Mouse (Mus musculus) embryonic facial prominence, embryonic 11.5 days (tissue): Measurements from ENCODE around the gene Slc12a4. TPM values are rescaled to one million over a fixed set of nuclear protein-coding genes. Genes with fewer than 3 reads are reported as not detected.

Experiments used
- ATAC-seq: fragments of 200-750 bp; cut with Nextera tagmentation; replicated peaks from 2 replicates; pipeline ENCODE4 v1.8.0; 2017; ENCODE audit warnings: low read depth; ENCODE audit not compliant: insufficient number of reproducible peaks, low FRiP score, low TSS enrichment
- DNase-seq: peaks from one replicate; pipeline ENCODE4 v3.0.0-alpha.2; 2015; ENCODE audit warnings: low spot score
- H3K27ac ChIP-seq: fragments of 300-500 bp; sonication (generic); replicated peaks from 2 replicates; pipeline ENCODE4 v1.5.1; 2014; ENCODE audit warnings: mild to moderate bottlenecking, low read depth, low read length, control low read depth
- H3K27me3 ChIP-seq: fragments of 300-500 bp; sonication (generic); 2 replicates; pipeline ENCODE4 v1.6.1; 2014; ENCODE audit warnings: mild to moderate bottlenecking, low read length, moderate library complexity, mixed read lengths; ENCODE audit not compliant: control insufficient read depth, insufficient read depth
- H3K36me3 ChIP-seq: fragments of 300-500 bp; sonication (generic); replicated peaks from 2 replicates; pipeline ENCODE4 v1.6.1; 2014; ENCODE audit warnings: low read depth, mild to moderate bottlenecking, low read length, moderate library complexity, mixed read lengths; ENCODE audit not compliant: control insufficient read depth, insufficient read depth
- H3K4me1 ChIP-seq: fragments of 300-500 bp; sonication (generic); 2 replicates; pipeline ENCODE4 v1.6.1; 2014; ENCODE audit warnings: low read length, mixed read lengths; ENCODE audit not compliant: control insufficient read depth, insufficient read depth
- H3K4me2 ChIP-seq: fragments of 300-500 bp; sonication (generic); 2 replicates; pipeline ENCODE4 v1.6.1; 2014; ENCODE audit warnings: low read depth, mild to moderate bottlenecking, control low read depth, low read length, moderate library complexity
- H3K4me3 ChIP-seq: fragments of 300-500 bp; sonication (generic); 2 replicates; pipeline ENCODE4 v1.5.1; 2014; ENCODE audit warnings: low read depth, low read length, control low read depth
- H3K9ac ChIP-seq: fragments of 300-500 bp; sonication (generic); replicated peaks from 2 replicates; pipeline ENCODE4 v1.6.1; 2014; ENCODE audit warnings: mild to moderate bottlenecking, control low read depth, low read length
- H3K9me3 ChIP-seq: fragments of 300-500 bp; sonication (generic); replicated peaks from 2 replicates; pipeline ENCODE4 v1.6.1; 2016; ENCODE audit warnings: mild to moderate bottlenecking, low read length, inconsistent platforms, mixed read lengths; ENCODE audit not compliant: control insufficient read depth
- WGBS: fragments of 180-500 bp; shearing (Covaris S2); extraction: QIAGEN DNeasy Blood & Tissue Kit; methylation state at CpG from one replicate; pipeline ENCODE4 v1.1.7; 2014; 5-methylcytosine and 5-hydroxymethylcytosine counted together
- polyA plus RNA-seq: library from polyadenylated mRNA; unstranded; fragments of >200 nt; fragmentation: Nextera tagmentation; extraction: Ambion mirVana; gene quantifications from 2 replicates; pipeline ENCODE4 v1.2.1, GENCODE M21; 2014

Gene Slc12a4
- polyA plus RNA-seq, 1 experiment from 2014 or later: 16.8 TPM

DNA sequence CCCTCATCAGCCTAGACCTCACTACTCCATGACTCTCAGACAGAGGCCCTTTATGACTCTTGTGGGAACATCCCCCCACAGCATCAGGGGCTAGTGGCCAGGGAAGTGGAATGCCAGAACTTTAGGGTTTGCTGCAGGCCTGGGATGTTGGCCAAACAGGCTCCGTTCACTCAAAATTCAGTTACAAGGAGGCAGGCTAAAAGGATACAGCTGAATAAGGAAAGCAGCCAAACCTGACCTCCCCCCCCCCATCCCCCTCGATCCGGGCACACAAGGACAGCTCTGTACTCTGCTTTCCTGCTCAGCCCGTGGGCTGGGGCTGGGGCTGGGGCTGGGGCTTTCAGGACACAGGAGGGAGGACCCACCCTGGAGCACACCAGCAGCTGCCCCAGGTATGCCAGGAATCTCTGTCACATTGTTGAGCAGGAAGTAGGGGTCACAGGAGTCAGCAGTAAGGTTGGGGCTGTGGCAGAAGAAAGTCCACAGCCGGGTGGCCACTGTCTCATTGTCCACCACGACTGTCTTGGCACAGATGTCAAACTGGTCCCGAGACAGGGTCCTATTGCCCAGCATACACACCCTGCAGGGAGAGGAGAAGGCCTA is 14.7 kb downstream of the Slc12a4 start:
- Histone ChIP-seq H3K4me1 (no peaks in the 10 kb centered on the region), H3K27me3 (no peaks in the 10 kb centered on the region), H3K9ac (no peak overlapping the region), H3K9me3 (no peaks in the 10 kb centered on the region), H3K36me3 (no peaks in the 10 kb centered on the region; the same call in none of the 2 replicates), H3K4me2 (no peak overlapping the region), H3K4me3 (no peak overlapping the region), H3K27ac (no peak overlapping the region)
- WGBS: 19% methylated on average over 7 of the region's 7 CpGs
- DNase-seq: no peak
- no peak for ATAC-seq

DNA sequence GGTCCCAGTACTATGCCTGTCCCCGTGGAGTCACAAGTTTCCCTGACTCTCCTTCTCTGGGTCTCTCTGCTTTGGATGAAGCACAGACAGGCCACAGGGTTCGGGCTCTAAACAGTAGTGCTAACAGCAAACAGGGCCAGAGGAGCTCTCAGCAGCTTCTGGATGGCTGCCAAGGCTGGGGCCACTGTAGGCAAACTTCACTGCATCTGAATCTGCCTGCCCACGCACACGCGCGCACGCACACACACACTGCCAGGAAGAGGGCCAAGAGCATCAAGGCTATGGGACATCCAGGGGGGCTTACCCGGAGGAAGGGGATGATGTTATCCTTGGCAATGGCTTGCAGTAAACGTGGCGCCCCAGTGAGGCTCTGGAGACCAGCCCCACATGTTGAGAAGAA is 16.5 kb downstream of the Slc12a4 start:
- Histone ChIP-seq H3K4me1 (no peaks in the 10 kb centered on the region), H3K9ac (no peak overlapping the region), H3K9me3 (no peaks in the 10 kb centered on the region), H3K27ac (no peak overlapping the region), H3K4me2 (no peak overlapping the region), H3K27me3 (no peaks in the 10 kb centered on the region), H3K36me3 (peaks cover 5% of the 10 kb centered on the region), H3K4me3 (no peak overlapping the region)
- 90% methylated on average over 10 of the region's 10 CpGs for WGBS
- ATAC-seq: no peak
- DNase-seq: no peak

DNA sequence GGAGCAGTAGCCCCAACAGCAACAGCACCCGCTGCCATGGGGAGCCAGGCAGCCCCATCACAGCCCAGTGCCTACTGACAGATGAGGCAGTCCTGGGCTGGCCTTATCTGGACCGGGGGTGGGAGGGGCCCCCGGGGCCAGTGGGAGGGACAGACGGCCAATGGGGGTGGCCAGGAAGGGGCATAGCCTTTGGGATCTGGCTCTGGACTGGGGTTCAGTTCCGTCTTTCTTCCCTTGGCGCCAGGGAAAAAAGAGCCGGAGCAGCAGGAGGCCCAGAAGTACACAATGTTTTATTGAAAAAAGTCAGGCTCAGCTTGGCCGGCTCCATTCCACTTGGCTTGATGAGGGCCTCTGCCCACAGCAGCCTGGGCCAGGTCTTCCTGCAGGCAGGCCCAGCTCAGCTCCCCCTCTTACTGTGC is 22.6 kb downstream of the Slc12a4 start, which contains the start of gene Lcat:
Gene Lcat (minus strand): TSS at position 62 of the 419 bp plus-strand sequence.
- Histone ChIP-seq H3K9ac (no peak within 1 kb of the TSS), H3K4me2 (no peak within 1 kb of the TSS), H3K27me3 (no peaks in the 10 kb centered on the region), H3K9me3 (no peaks in the 10 kb centered on the region), H3K4me1 (no peaks in the 10 kb centered on the region), H3K36me3 (peaks cover 7% of the 10 kb centered on the region), H3K4me3 (no peak within 1 kb of the TSS), H3K27ac (no peak within 1 kb of the TSS)
- WGBS: 71% methylated on average over 8 of the region's 8 CpGs
- DNase-seq (no peak), ATAC-seq (no peak)

DNA sequence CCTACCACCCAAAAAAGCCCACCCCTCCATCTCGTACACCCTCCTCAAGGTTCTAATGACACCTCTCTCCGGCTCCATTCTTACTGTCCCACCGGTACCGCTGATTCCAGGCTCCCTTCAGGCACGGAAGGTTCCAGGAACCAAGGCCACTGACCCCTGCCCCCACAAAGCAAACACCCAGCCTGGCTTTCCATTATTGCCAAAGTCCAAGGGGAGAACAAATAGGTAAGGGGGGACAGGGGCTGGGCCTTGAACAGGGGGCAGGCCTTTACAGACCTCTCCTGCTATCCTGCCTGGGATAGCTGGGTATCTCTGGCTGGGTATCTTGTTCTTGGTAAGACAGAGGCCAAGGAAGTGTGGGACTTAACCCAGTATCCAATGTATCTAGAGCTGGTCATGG is 23.4 kb downstream of the Slc12a4 start:
- 97% methylated on average over 5 of the region's 5 CpGs for WGBS
- no peak overlapping the region for H3K4me3 ChIP-seq
- no peaks in the 10 kb centered on the region for H3K9me3 ChIP-seq
- ATAC-seq: no peak
- no peaks in the 10 kb centered on the region for H3K27me3 ChIP-seq
- H3K4me1 ChIP-seq: no peaks in the 10 kb centered on the region; the same call in 1 of the 2 replicates
- H3K27ac ChIP-seq: no peak overlapping the region
- DNase-seq: no peak
- no peak overlapping the region for H3K9ac ChIP-seq
- H3K36me3 ChIP-seq: peaks cover 7% of the 10 kb centered on the region
- H3K4me2 ChIP-seq: no peak overlapping the region

DNA sequence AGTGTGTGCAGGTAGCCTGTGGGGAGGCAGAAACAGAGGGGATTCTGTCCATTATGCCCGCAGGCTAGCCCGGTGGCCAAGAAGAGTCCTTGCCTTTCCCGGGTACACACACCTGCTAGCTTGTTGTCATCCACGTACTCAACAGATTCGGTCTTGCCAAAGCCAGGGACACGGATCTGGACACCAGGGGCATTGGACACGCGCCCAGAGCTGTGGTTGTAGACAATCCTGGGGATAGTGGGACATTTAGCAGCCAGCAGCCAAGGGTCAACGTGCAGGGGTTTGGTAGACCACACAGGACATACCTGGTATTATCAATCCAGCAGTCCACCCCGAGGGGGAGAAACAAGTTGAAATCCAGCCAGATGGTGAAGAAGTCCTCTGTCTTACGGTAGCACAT is 23.9 kb downstream of the Slc12a4 start:
- Histone ChIP-seq H3K9me3 (no peaks in the 10 kb centered on the region), H3K27ac (no peak overlapping the region), H3K4me3 (no peak overlapping the region), H3K27me3 (no peaks in the 10 kb centered on the region), H3K36me3 (peaks cover 7% of the 10 kb centered on the region), H3K4me2 (no peak overlapping the region), H3K9ac (no peak overlapping the region), H3K4me1 (no peaks in the 10 kb centered on the region; the same call in 1 of the 2 replicates)
- 95% methylated on average over 11 of the region's 11 CpGs for WGBS
- no peak for ATAC-seq
- DNase-seq: no peak

DNA sequence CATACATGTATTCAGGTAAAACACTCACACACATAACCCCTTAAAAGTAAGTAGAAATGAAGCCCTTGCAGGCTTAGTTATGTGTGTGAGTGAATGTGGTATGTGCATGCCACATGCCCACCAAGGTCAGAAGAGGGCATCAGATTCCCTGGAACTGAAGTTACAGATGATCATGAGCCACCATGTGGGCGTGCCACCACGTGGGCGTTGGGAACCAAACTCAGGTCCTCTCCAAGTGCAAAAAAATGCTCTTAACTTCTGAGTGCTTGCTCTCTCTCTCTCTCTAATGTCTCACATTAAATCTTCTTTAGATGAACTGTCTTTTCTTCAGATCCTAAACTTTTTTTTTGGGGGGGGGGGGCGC is 27.6 kb downstream of the Slc12a4 start, which contains the start of gene Psmb10:
Gene Psmb10 (minus strand): TSS at position 139 of the 364 bp plus-strand sequence.
- no peaks in the 10 kb centered on the region for H3K27me3 ChIP-seq
- H3K4me2 ChIP-seq: peak within 1 kb of the TSS; percentile 72
- no peaks in the 10 kb centered on the region; the same call in 1 of the 2 replicates for H3K4me1 ChIP-seq
- no peaks in the 10 kb centered on the region for H3K9me3 ChIP-seq
- peak within 1 kb of the TSS; percentile 69 for H3K9ac ChIP-seq
- peak within 1 kb of the TSS; percentile 77 for H3K4me3 ChIP-seq
- no peaks in the 10 kb centered on the region; the same call in 1 of the 2 replicates for H3K36me3 ChIP-seq
- H3K27ac ChIP-seq: 0 out of 2 replicates have a peak within 1 kb of the TSS, but pooled peaks have one; percentile 44
- 44% methylated on average over 4 of the region's 4 CpGs for WGBS
- ATAC-seq: no peak
- peak; percentile 7 for DNase-seq

DNA sequence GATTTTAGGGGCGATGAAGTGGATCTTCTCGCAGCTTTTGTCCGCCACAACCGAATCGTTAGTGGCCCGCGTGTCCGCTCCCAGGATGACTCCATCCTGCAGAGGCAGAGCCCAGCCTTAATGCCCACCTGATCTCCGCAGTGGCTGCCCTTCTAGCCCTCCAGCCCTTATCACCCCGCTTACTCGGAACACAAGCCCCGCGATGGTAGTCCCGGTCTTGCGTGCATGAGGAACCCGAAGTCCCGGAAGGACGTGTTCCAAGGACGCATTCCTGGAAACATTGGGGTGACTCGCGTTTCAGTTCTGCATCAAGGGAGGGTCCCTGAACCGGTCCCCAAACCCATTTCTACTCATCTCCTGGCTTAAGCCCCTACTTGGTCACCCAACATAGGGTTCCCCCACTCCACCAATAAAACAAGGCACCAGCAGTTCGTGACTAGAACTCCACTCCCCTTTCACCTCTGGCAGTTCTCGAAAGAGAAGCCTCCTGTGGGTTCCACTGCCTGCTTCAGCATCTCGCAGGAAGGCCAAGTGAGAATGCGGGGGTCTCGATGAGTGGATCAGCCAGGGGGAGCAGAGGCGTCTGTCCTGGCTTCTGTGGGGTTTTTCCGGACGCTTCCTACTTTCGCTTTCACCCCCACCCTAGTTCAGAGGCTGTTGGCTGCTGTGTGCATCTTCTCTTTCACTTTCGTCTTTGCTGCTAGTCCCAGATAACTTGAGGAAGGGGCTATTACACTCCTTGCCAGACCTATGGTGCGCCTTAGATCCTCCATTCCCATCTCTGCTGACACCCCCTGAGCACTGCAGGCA is 28.2 kb downstream of the Slc12a4 start:
- WGBS: 4% methylated on average over 33 of the region's 33 CpGs
- no peaks in the 10 kb centered on the region for H3K36me3 ChIP-seq
- H3K4me3 ChIP-seq: peak overlapping the region; percentile 77
- peak overlapping the region; percentile 69 for H3K9ac ChIP-seq
- DNase-seq (peak; percentile 31), ATAC-seq (peak; percentile 32; the same call in 1 of the 2 replicates)
- H3K27ac ChIP-seq: 0 out of 2 replicates have a peak overlapping the region, but pooled peaks have one; percentile 44
- no peaks in the 10 kb centered on the region for H3K27me3 ChIP-seq
- peak overlapping the region; percentile 72 for H3K4me2 ChIP-seq
- no peaks in the 10 kb centered on the region for H3K9me3 ChIP-seq
- no peaks in the 10 kb centered on the region; the same call in 1 of the 2 replicates for H3K4me1 ChIP-seq
